Mouse (Mus musculus) CH12.LX (cell line): ENCODE results near the gene Tmem176a. TPM values are rescaled to one million over a fixed set of nuclear protein-coding genes. Genes with fewer than 3 reads are reported as not detected.

Source experiments
- DNase-seq: peaks from one replicate; pipeline ENCODE4 v3.0.0-alpha.2; 2013; ENCODE audit errors: extremely low read depth
- H3K27ac ChIP-seq: 2 replicates; pipeline ENCODE4 v1.5.1; 2012; ENCODE audit warnings: low read depth, mild to moderate bottlenecking, control low read depth, moderate library complexity; ENCODE audit not compliant: insufficient read depth
- H3K27me3 ChIP-seq: replicated peaks from 2 replicates; pipeline ENCODE3; 2012; ENCODE audit warnings: inconsistent platforms
- H3K36me3 ChIP-seq, 2 experiments: replicated peaks in 1 of 2; 2 replicates each; pipeline versions ENCODE3 to v1.6.1; 2012; ENCODE audit warnings: inconsistent platforms in 1 of 2, low read length in 1 of 2, mild to moderate bottlenecking in 1 of 2, mixed read lengths in 1 of 2, moderate library complexity in 1 of 2; ENCODE audit not compliant: control insufficient read depth in 1 of 2, insufficient read depth in 1 of 2
- H3K4me1 ChIP-seq, 2 experiments: 2 replicates each; pipeline ENCODE4 v1.6.1; 2012; ENCODE audit warnings: inconsistent platforms in 1 of 2, moderate library complexity in 1 of 2; ENCODE audit not compliant: insufficient read depth in 2 of 2, control insufficient read depth in 1 of 2
- H3K4me2 ChIP-seq: 2 replicates; pipeline ENCODE4 v1.6.1; 2012; ENCODE audit warnings: low read depth, mild to moderate bottlenecking, control low read depth; ENCODE audit not compliant: poor library complexity, insufficient read depth, severe bottlenecking
- H3K4me3 ChIP-seq, 3 experiments: fragments of 150-350 bp in 1 of 3; sonication (generic) in 1 of 3; replicated peaks in 1 of 3; 2 replicates each; pipeline versions ENCODE3 to v1.5.1; 2011 to 2012; ENCODE audit warnings: low read depth in 2 of 3, low read length in 2 of 3, mild to moderate bottlenecking in 2 of 3, moderate library complexity in 2 of 3, control low read depth in 1 of 3, improper control_type of control experiment in 1 of 3, inconsistent platforms in 1 of 3, mixed read lengths in 1 of 3; ENCODE audit not compliant: poor library complexity in 1 of 3
- H3K79me2 ChIP-seq: replicated peaks from 2 replicates; pipeline ENCODE4 v1.6.1; 2012; ENCODE audit warnings: mild to moderate bottlenecking, moderate library complexity; ENCODE audit not compliant: control insufficient read depth, poor library complexity, insufficient read depth, severe bottlenecking; ENCODE audit errors: extremely low read depth
- H3K9ac ChIP-seq: 2 replicates; pipeline ENCODE4 v1.6.1; 2012; ENCODE audit warnings: low read depth, mild to moderate bottlenecking, control low read depth, moderate library complexity; ENCODE audit not compliant: insufficient read depth
- H3K9me3 ChIP-seq: replicated peaks from 2 replicates; pipeline ENCODE3; 2012; ENCODE audit warnings: low read length, inconsistent platforms, mixed read lengths
- CHD1 ChIP-seq: IDR thresholded peaks from 2 replicates; pipeline ENCODE4 v1.6.1; 2012; ENCODE audit warnings: low read depth, low read length, improper control_type of control experiment, inconsistent platforms
- CHD2 ChIP-seq: IDR thresholded peaks from 2 replicates; pipeline ENCODE4 v1.6.1; 2011; ENCODE audit warnings: low read length, improper control_type of control experiment
- CTCF ChIP-seq, 2 experiments: IDR thresholded peaks in 1 of 2; conservative IDR thresholded peaks in 1 of 2; 2 replicates each; pipeline ENCODE4 v1.5.1; 2011 to 2012; ENCODE audit warnings: low read depth in 2 of 2, low read length in 2 of 2, improper control_type of control experiment in 1 of 2, inconsistent platforms in 1 of 2, mild to moderate bottlenecking in 1 of 2, moderate library complexity in 1 of 2
- E2F4 ChIP-seq: IDR thresholded peaks from 2 replicates; pipeline ENCODE4 v1.6.1; 2011; ENCODE audit warnings: low read depth, low read length, improper control_type of control experiment; ENCODE audit not compliant: insufficient replicate concordance
- ELF1 ChIP-seq: IDR thresholded peaks from 2 replicates; pipeline ENCODE4 v1.6.1; 2014; ENCODE audit warnings: low read depth, mild to moderate bottlenecking, inconsistent platforms, low read length, improper control_type of control experiment
- EP300 ChIP-seq: IDR thresholded peaks from 2 replicates; pipeline ENCODE4 v1.6.1; 2011; ENCODE audit warnings: low read length, improper control_type of control experiment
- HCFC1 ChIP-seq: IDR thresholded peaks from 2 replicates; pipeline ENCODE4 v1.6.1; 2012; ENCODE audit warnings: low read depth, mild to moderate bottlenecking, inconsistent platforms, low read length, improper control_type of control experiment
- IRF4 ChIP-seq: IDR thresholded peaks from 2 replicates; pipeline ENCODE4 v1.6.1; 2014; ENCODE audit warnings: low read depth, mild to moderate bottlenecking, inconsistent platforms, low read length, improper control_type of control experiment
- JUND ChIP-seq: conservative IDR thresholded peaks from 2 replicates; pipeline ENCODE4 v1.6.1; 2011; ENCODE audit warnings: low read depth, low read length, improper control_type of control experiment
- MAFK ChIP-seq: IDR thresholded peaks from 2 replicates; pipeline ENCODE4 v1.6.1; 2011; ENCODE audit warnings: low read length, improper control_type of control experiment; ENCODE audit not compliant: insufficient replicate concordance
- MEF2A ChIP-seq: IDR thresholded peaks from 2 replicates; pipeline ENCODE4 v1.6.1; 2014; ENCODE audit warnings: low read depth, mild to moderate bottlenecking, inconsistent platforms, low read length, improper control_type of control experiment, borderline replicate concordance
- MYC ChIP-seq: IDR thresholded peaks from 2 replicates; pipeline ENCODE4 v1.6.1; 2011; ENCODE audit warnings: low read depth, mild to moderate bottlenecking, improper control_type of control experiment, low read length
- NELFE ChIP-seq: IDR thresholded peaks from 2 replicates; pipeline ENCODE4 v1.6.1; 2011; ENCODE audit warnings: low read depth, low read length, improper control_type of control experiment
- POLR2AphosphoS2 ChIP-seq: IDR thresholded peaks from 2 replicates; pipeline ENCODE4 v1.6.1; 2011; ENCODE audit warnings: low read depth, low read length, improper control_type of control experiment
- RAD21 ChIP-seq: IDR thresholded peaks from 2 replicates; pipeline ENCODE4 v1.6.1; 2011; ENCODE audit warnings: low read depth, mild to moderate bottlenecking, low read length, improper control_type of control experiment, moderate library complexity
- RCOR1 ChIP-seq: conservative IDR thresholded peaks from 2 replicates; pipeline ENCODE4 v1.6.1; 2012; ENCODE audit warnings: low read depth, mild to moderate bottlenecking, inconsistent platforms, low read length, improper control_type of control experiment
- SIN3A ChIP-seq: IDR thresholded peaks from 2 replicates; pipeline ENCODE4 v1.6.1; 2012; ENCODE audit warnings: low read length, improper control_type of control experiment, inconsistent platforms
- TBP ChIP-seq: conservative IDR thresholded peaks from 2 replicates; pipeline ENCODE4 v1.6.1; 2011; ENCODE audit warnings: low read depth, low read length, improper control_type of control experiment
- TCF12 ChIP-seq: IDR thresholded peaks from 2 replicates; pipeline ENCODE4 v1.6.1; 2014; ENCODE audit warnings: low read depth, mild to moderate bottlenecking, inconsistent platforms, low read length, improper control_type of control experiment
- UBTF ChIP-seq: IDR thresholded peaks from 2 replicates; pipeline ENCODE4 v1.6.1; 2012; ENCODE audit warnings: low read depth, mild to moderate bottlenecking, inconsistent platforms, low read length, improper control_type of control experiment, moderate library complexity
- USF1 ChIP-seq: IDR thresholded peaks from 2 replicates; pipeline ENCODE4 v1.6.1; 2014; ENCODE audit warnings: low read depth, mild to moderate bottlenecking, inconsistent platforms, low read length, improper control_type of control experiment
- ZMIZ1 ChIP-seq: IDR thresholded peaks from 2 replicates; pipeline ENCODE4 v1.6.1; 2012; ENCODE audit warnings: low read depth, mild to moderate bottlenecking, inconsistent platforms, low read length, improper control_type of control experiment
- ZNF384 ChIP-seq: IDR thresholded peaks from 2 replicates; pipeline ENCODE4 v1.6.1; 2012; ENCODE audit warnings: low read depth, low read length, improper control_type of control experiment, inconsistent platforms
- dilution Hi-C: fragments of 300-500 bp; cut with MboI; formaldehyde crosslinking; loops from 2 replicates; pipeline ENCODE4 v1.14.3; 2020; ENCODE audit warnings: low sequenced_read_pairs; ENCODE audit not compliant: extremely low pct_unique_long_range_greater_than_20kb, extremely low pct_ligation_motif_present
- in situ Hi-C: fragments of 300-500 bp; cut with MboI; formaldehyde crosslinking; loops from 3 replicates; pipeline ENCODE4 v1.14.3; 2019; ENCODE audit warnings: low sequenced_read_pairs, low pct_ligation_motif_present, low pct_unique_long_range_greater_than_20kb, mixed read lengths
- polyA plus RNA-seq: library from polyadenylated mRNA; unstranded; fragments of >175 nt; gene quantifications from 2 replicates; pipeline ENCODE4 v1.2.1, GENCODE M21; 2012; ENCODE audit warnings: low read depth; ENCODE audit not compliant: insufficient read length
- total RNA-seq, 2 experiments: library from RNA; depleted of rRNA; stranded (reverse); fragments of 300-350 nt in 1 of 2; fragments of >200 nt in 1 of 2; gene quantifications; 2 replicates each; pipeline ENCODE4 v1.2.3; 2012 to 2014

Tmem176a gene
- total and polyA plus RNA-seq, 3 experiments = 27.2 to 58.0 (median 34.6) TPM

DNA sequence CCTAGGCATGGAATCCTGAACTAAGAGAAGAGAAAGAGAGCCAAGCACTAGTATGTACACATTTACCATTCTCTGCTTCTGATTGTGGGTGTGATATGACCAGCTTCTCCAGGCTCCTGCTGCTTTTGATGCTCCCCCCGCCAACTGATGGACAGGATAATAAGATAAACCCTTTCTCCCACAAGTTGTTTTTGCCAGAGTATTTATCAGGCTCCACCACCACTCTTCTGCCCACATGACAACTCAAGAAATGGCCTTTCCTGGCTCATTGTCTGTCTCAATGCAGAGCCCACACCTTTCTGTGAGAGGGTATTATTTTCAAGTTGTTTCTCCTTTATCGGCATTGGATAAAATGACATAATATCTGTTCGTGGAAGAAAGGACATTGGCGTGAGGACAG, 7.2 kb upstream of the Tmem176a start:
- Histone ChIP-seq H3K9me3 (no peaks in the 10 kb centered on the region), H3K27ac (no peak overlapping the region), H3K4me3 (no peak overlapping the region), H3K4me1 (peaks cover 11 to 90% of the 10 kb centered on the region in 2 experiments), H3K36me3 (peaks cover 3 to 62% of the 10 kb centered on the region in 2 experiments), H3K9ac (no peak overlapping the region), H3K27me3 (no peaks in the 10 kb centered on the region), H3K4me2 (no peak overlapping the region), H3K79me2 (no peaks in the 10 kb centered on the region)
- in situ Hi-C loops = no loop called here
- no peak for TF ChIP-seq E2F4
- no peak for TF ChIP-seq ELF1
- no peak for TF ChIP-seq JUND
- no peak for TF ChIP-seq RAD21
- TF ChIP-seq MYC = no peak
- no peak for TF ChIP-seq CTCF (conservative IDR thresholded peaks at IDR 0.05 in 1 of 2, IDR thresholded peaks at IDR 0.05 in 1 of 2; ENCODE audit: low read depth in 2 of 2, low read length in 2 of 2)
- TF ChIP-seq RCOR1 = no peak
- no peak for TF ChIP-seq IRF4
- TF ChIP-seq MEF2A = no peak
- no peak for TF ChIP-seq NELFE
- no peak for TF ChIP-seq CHD2
- no peak for TF ChIP-seq TCF12
- TF ChIP-seq ZNF384 = no peak
- no peak for TF ChIP-seq USF1
- TF ChIP-seq TBP = no peak
- no peak for TF ChIP-seq POLR2AphosphoS2
- TF ChIP-seq CHD1 = no peak
- no peak for TF ChIP-seq ZMIZ1
- dilution Hi-C loops = no loop called here
- no peak for DNase-seq

DNA sequence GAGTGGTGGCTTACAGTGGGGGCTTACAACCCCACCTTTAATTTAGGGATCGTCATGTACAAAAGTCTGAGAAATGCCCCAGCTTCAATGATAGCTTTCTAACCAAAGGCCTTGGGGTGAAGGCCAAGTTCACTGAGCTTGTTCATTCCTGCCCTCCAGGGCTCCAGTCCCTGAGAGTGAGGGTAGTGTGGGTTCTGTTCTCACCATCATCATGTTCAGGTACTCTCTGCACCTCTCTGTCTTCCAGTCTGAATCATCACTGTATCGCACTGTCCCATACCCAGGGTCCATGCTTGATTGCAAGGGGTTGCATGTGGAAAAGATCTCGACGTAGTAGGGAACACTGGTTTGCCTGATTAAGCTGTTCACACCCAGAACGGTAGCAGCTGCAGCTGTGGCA, 5.5 kb upstream of the Tmem176a start:
- dilution Hi-C loops = no loop called here
- no peak for DNase-seq
- Histone ChIP-seq H3K9me3 (no peaks in the 10 kb centered on the region), H3K27me3 (no peaks in the 10 kb centered on the region), H3K79me2 (no peaks in the 10 kb centered on the region), H3K4me1 (peaks cover 5 to 87% of the 10 kb centered on the region in 2 experiments), H3K4me2 (no peak overlapping the region), H3K36me3 (peaks cover 3 to 66% of the 10 kb centered on the region in 2 experiments), H3K4me3 (no peak overlapping the region), H3K27ac (no peak overlapping the region), H3K9ac (no peak overlapping the region)
- TF ChIP-seq MAFK (no peak), USF1 (no peak), UBTF (no peak), SIN3A (no peak), TBP (no peak), ZMIZ1 (no peak), RAD21 (no peak), EP300 (no peak), IRF4 (no peak), E2F4 (no peak), HCFC1 (no peak), TCF12 (no peak)
- in situ Hi-C loops = no loop called here
